Mouse (Mus musculus) myocyte (in vitro differentiated cells): Measurements from ENCODE around the gene 4930404N11Rik. TPM values are rescaled to one million over a fixed set of nuclear protein-coding genes. Genes with fewer than 3 reads are reported as not detected.
A peak's percentile ranks its signal among the peaks of the same experiment; 100 is the strongest.

Experiments
- H3K27me3 ChIP-seq: one replicate; pipeline ENCODE4 v1.6.1; 2011; ENCODE audit not compliant: control insufficient read depth, insufficient read depth, insufficient read length
- H3K36me3 ChIP-seq: one replicate; pipeline ENCODE4 v1.6.1; 2011; ENCODE audit not compliant: control insufficient read depth, insufficient read depth
- H3K4me2 ChIP-seq: one replicate; pipeline ENCODE4 v1.6.1; 2011; ENCODE audit warnings: low read depth, control low read depth
- H3K4me3 ChIP-seq: one replicate; pipeline ENCODE4 v1.5.1; 2011; ENCODE audit warnings: mild to moderate bottlenecking, control low read depth, moderate library complexity
- H3K79me2 ChIP-seq: one replicate; pipeline ENCODE4 v1.6.1; 2011; ENCODE audit not compliant: control insufficient read depth, insufficient read depth
- H3ac ChIP-seq: one replicate; pipeline ENCODE4 v1.6.1; 2011; ENCODE audit not compliant: control insufficient read depth, insufficient read length
- CEBPB ChIP-seq: IDR thresholded peaks from 2 replicates; pipeline ENCODE4 v1.6.1; 2011; ENCODE audit warnings: mild to moderate bottlenecking, moderate library complexity; ENCODE audit not compliant: poor library complexity, insufficient read depth, severe bottlenecking
- E2F4 ChIP-seq: IDR thresholded peaks from one replicate; pipeline ENCODE4 v1.6.1; 2011; ENCODE audit warnings: mild to moderate bottlenecking, control low read depth, moderate library complexity; ENCODE audit not compliant: insufficient read depth
- MAX ChIP-seq: IDR thresholded peaks from one replicate; pipeline ENCODE4 v1.6.1; 2011; ENCODE audit warnings: low read depth, mild to moderate bottlenecking, control low read depth
- MYOD1 ChIP-seq, 3 experiments: IDR thresholded peaks; one replicate each; pipeline ENCODE4 v1.6.1; 2011; ENCODE audit warnings: control low read depth in 2 of 3, low read depth in 2 of 3, mild to moderate bottlenecking in 2 of 3, moderate library complexity in 1 of 3; ENCODE audit not compliant: insufficient read length in 2 of 3, control insufficient read depth in 1 of 3
- MYOG ChIP-seq, 3 experiments: IDR thresholded peaks; one replicate each; pipeline ENCODE4 v1.6.1; 2011; ENCODE audit warnings: control low read depth in 2 of 3, low read depth in 2 of 3, mild to moderate bottlenecking in 2 of 3; ENCODE audit not compliant: insufficient read length in 2 of 3, control insufficient read depth in 1 of 3, insufficient read depth in 1 of 3
- POLR2A ChIP-seq: IDR thresholded peaks from one replicate; pipeline ENCODE4 v1.6.1; 2011; ENCODE audit warnings: low read depth, mild to moderate bottlenecking, control low read depth, moderate library complexity; ENCODE audit not compliant: insufficient read length
- POLR2AphosphoS2 ChIP-seq: IDR thresholded peaks from one replicate; pipeline ENCODE4 v1.6.1; 2011; ENCODE audit warnings: low read depth, control low read depth; ENCODE audit not compliant: insufficient read length
- REST ChIP-seq: IDR thresholded peaks from one replicate; pipeline ENCODE4 v1.6.1; 2011; ENCODE audit warnings: mild to moderate bottlenecking, control low read depth, moderate library complexity; ENCODE audit not compliant: insufficient read depth, insufficient read length
- SRF ChIP-seq: IDR thresholded peaks from one replicate; pipeline ENCODE4 v1.6.1; 2011; ENCODE audit warnings: low read depth; ENCODE audit not compliant: control insufficient read depth, insufficient read length
- TCF12 ChIP-seq: IDR thresholded peaks from one replicate; pipeline ENCODE4 v1.6.1; 2011; ENCODE audit warnings: mild to moderate bottlenecking, control low read depth; ENCODE audit not compliant: poor library complexity, insufficient read depth, severe bottlenecking
- TCF3 ChIP-seq: IDR thresholded peaks from one replicate; pipeline ENCODE4 v1.6.1; 2011; ENCODE audit warnings: low read depth, control low read depth; ENCODE audit not compliant: insufficient read length
- USF1 ChIP-seq: IDR thresholded peaks from one replicate; pipeline ENCODE4 v1.6.1; 2011; ENCODE audit warnings: low read depth, mild to moderate bottlenecking, control low read depth, moderate library complexity
- polyA plus RNA-seq: library from polyadenylated mRNA; unstranded; fragments of >200 nt; fragmentation: generic; extraction: Trizol; gene quantifications from one replicate; pipeline ENCODE4 v1.2.1, GENCODE M21; 2012; ENCODE audit warnings: missing spikeins

The 4930404N11Rik gene
- polyA plus RNA-seq, 1 experiment: 0.92 TPM

DNA sequence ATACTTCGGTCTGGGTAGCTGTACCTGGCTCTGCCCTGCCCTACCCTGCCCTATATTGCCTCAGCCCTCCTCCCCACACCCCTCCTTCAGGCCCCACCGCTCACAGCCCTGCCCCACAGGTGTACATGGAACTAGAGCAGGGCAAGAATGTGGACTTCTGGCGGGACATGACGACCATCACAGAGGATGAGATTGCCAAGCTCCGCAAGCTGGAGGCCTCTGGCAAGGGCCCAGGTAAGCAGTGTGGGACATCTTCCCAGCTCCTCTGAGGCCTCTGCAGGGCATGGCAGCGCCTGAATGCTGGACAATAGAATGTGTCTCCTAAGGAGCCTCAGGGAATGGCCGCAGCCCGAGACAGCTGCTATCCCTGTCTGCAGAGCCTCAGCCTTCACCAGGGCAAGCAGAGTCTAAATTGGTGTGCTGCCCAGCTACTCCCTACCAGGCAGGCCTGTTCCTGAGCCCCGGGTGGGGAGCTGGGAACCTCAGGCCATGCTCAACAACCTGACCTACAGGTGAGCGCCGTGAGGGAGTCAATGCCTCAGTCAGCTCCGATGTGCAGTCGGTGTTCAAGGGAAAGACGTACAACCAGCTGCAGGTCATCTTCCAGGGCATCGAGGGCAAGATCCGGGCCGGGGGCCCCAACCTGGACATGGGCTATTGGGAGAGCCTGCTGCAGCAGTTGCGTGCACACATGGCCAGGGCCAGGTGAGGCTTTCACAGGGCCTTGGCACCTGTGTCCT, 41.7 kb downstream of the 4930404N11Rik start:
- H3K79me2 ChIP-seq: peaks cover 19% of the 10 kb centered on the region
- H3K4me2 ChIP-seq: no peak overlapping the region
- TF ChIP-seq MAX: no peak
- no peak for TF ChIP-seq E2F4
- TF ChIP-seq TCF3: no peak
- TF ChIP-seq MYOD1 (IDR thresholded peaks at IDR 0.05; ENCODE audit: control insufficient read depth in 1 of 3, insufficient read length in 2 of 3, low read depth in 2 of 3): no peak
- TF ChIP-seq REST: no peak
- H3ac ChIP-seq: no peak overlapping the region
- H3K4me3 ChIP-seq: no peak overlapping the region
- H3K27me3 ChIP-seq: no peaks in the 10 kb centered on the region
- H3K36me3 ChIP-seq: peaks cover 10% of the 10 kb centered on the region

DNA sequence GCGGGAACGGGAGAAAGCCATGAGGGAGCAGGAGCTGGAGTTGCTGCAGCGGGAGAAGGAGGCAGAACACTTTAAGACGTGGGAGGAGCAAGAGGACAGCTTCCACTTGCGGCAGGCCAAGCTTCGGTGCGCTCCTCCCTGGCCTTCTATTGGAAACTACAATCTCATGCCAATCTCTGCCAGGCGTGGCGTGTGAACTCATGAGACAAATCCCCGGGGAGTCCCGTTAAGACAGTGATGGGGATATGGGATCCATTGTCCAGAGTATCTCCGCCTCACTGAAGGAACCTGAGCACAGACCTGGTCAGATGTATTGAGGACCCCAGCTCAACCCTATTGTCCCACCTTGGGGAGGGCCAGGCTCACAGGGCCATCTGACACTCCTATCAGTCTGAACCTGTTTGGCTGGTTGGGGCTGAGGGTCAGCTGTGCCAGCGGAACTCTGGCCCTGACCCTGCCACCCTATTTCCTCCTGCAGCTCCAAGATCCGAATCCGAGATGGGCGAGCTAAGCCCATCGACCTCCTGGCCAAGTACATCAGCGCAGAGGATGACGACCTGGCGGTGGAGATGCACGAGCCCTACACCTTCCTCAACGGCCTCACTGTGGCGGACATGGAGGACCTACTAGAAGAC, 42.4 kb downstream of the 4930404N11Rik start:
- H3K36me3 ChIP-seq: peaks cover 10% of the 10 kb centered on the region
- H3K4me3 ChIP-seq: no peak overlapping the region
- no peak for TF ChIP-seq USF1
- TF ChIP-seq MYOG (IDR thresholded peaks at IDR 0.05; ENCODE audit: control insufficient read depth in 1 of 3, insufficient read depth in 1 of 3, insufficient read length in 2 of 3, low read depth in 2 of 3): no peak
- no peak for TF ChIP-seq POLR2A
- TF ChIP-seq REST: no peak
- no peak for TF ChIP-seq POLR2AphosphoS2
- no peak for TF ChIP-seq E2F4
- TF ChIP-seq TCF12: no peak
- no peak for TF ChIP-seq SRF
- TF ChIP-seq CEBPB: no peak
- no peak for TF ChIP-seq MAX
- no peak for TF ChIP-seq MYOD1 (IDR thresholded peaks at IDR 0.05; ENCODE audit: control insufficient read depth in 1 of 3, insufficient read length in 2 of 3, low read depth in 2 of 3)
- no peak for TF ChIP-seq TCF3
- no peak overlapping the region for H3ac ChIP-seq
- no peaks in the 10 kb centered on the region for H3K27me3 ChIP-seq
- no peak overlapping the region for H3K4me2 ChIP-seq
- peaks cover 19% of the 10 kb centered on the region for H3K79me2 ChIP-seq

- TF ChIP-seq SRF (no peak), TCF12 (no peak), REST (no peak), MAX (no peak), TCF3 (no peak), CEBPB (no peak), MYOD1 (IDR thresholded peaks at IDR 0.05; ENCODE audit: control insufficient read depth in 1 of 3, insufficient read length in 2 of 3, low read depth in 2 of 3) (no peak), POLR2A (no peak), E2F4 (no peak), POLR2AphosphoS2 (no peak), MYOG (IDR thresholded peaks at IDR 0.05; ENCODE audit: control insufficient read depth in 1 of 3, insufficient read depth in 1 of 3, insufficient read length in 2 of 3, low read depth in 2 of 3) (no peak), USF1 (no peak)
- H3K36me3 ChIP-seq: peaks cover 10% of the 10 kb centered on the region
- H3ac ChIP-seq: no peak overlapping the region
- peak overlapping the region; percentile 99 for H3K4me2 ChIP-seq
- peak overlapping the region; percentile 69 for H3K4me3 ChIP-seq
- peaks cover 19% of the 10 kb centered on the region for H3K79me2 ChIP-seq
- H3K27me3 ChIP-seq: no peaks in the 10 kb centered on the region
Observed at GRCm38 (mm10) chr10:81322444-81322843, 43.2 kb downstream of the 4930404N11Rik start.

- H3K79me2 ChIP-seq: peaks cover 19% of the 10 kb centered on the region
- peak overlapping the region; percentile 69 for H3K4me3 ChIP-seq
- H3ac ChIP-seq: peak overlapping the region; percentile 66
- TF ChIP-seq CEBPB: peak; percentile 49
- TF ChIP-seq POLR2A: no peak
- H3K4me2 ChIP-seq: peak overlapping the region; percentile 99
- no peaks in the 10 kb centered on the region for H3K27me3 ChIP-seq
- H3K36me3 ChIP-seq: peaks cover 5% of the 10 kb centered on the region
Observed at GRCm38 (mm10) chr10:81321436-81321835, 44.2 kb downstream of the 4930404N11Rik start.

DNA sequence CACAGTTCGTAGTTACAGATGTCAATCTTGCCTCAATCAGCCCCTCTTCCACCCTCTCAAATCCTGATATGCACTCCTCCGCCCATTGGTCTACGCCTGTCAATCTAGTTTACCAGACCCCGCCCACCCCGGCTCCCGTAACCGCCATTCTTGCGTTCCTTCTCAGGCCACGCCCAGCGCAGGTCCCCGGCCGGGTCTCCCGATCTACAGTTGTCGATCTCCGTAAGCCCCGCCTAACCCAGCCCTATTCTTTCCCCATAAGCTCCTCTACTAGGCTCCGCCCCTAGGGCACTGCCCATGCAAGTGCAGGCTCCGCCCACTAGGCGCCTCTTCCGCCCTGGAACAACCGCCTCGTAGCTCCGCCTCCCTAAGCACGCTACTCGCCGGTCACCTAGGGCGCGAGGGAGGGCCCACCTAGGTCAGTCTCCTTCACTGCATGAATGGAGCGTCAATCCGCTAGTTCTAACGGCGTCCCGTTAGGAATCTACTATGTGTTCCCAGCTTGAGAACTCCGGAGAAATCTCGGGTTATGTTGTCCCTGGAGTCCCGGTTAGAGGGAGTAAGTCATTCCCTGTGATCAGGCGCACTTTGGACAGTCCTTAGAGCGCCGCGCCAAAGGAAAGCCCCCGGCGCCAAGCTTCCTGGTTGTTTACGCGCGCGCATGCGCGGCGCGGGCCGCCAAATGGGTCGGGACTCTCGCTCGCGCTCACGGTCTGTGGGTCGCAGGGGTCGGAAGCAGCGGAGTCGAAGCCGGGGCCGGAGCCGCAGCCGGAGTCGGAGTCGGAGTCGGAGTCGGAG, 44.9 kb downstream of the 4930404N11Rik start, which contains the start of gene Cactin:
TSS of gene Cactin (plus strand) at position 554 of the 798 bp plus-strand sequence.
- no peaks in the 10 kb centered on the region for H3K36me3 ChIP-seq
- peak within 1 kb of the TSS; percentile 66 for H3ac ChIP-seq
- H3K4me3 ChIP-seq: peak within 1 kb of the TSS; percentile 69
- no peak for TF ChIP-seq TCF3
- no peak for TF ChIP-seq USF1
- peak; percentile 46 for TF ChIP-seq E2F4
- no peak for TF ChIP-seq TCF12
- TF ChIP-seq MYOG (IDR thresholded peaks at IDR 0.05; ENCODE audit: control insufficient read depth in 1 of 3, insufficient read depth in 1 of 3, insufficient read length in 2 of 3, low read depth in 2 of 3): no peak
- TF ChIP-seq REST: no peak
- peak; percentile 68 for TF ChIP-seq POLR2A
- no peak for TF ChIP-seq SRF
- TF ChIP-seq MAX: peak; percentile 99
- TF ChIP-seq CEBPB: no peak
- peak; percentile 29 for TF ChIP-seq POLR2AphosphoS2
- TF ChIP-seq MYOD1 (IDR thresholded peaks at IDR 0.05; ENCODE audit: control insufficient read depth in 1 of 3, insufficient read length in 2 of 3, low read depth in 2 of 3): no peak
- H3K4me2 ChIP-seq: peak within 1 kb of the TSS; percentile 100
- H3K27me3 ChIP-seq: no peaks in the 10 kb centered on the region
- peaks cover 19% of the 10 kb centered on the region for H3K79me2 ChIP-seq
